Mouse (Mus musculus): ENCODE measurements around the gene 6430531B16Rik.

6430531B16Rik gene

DNA sequence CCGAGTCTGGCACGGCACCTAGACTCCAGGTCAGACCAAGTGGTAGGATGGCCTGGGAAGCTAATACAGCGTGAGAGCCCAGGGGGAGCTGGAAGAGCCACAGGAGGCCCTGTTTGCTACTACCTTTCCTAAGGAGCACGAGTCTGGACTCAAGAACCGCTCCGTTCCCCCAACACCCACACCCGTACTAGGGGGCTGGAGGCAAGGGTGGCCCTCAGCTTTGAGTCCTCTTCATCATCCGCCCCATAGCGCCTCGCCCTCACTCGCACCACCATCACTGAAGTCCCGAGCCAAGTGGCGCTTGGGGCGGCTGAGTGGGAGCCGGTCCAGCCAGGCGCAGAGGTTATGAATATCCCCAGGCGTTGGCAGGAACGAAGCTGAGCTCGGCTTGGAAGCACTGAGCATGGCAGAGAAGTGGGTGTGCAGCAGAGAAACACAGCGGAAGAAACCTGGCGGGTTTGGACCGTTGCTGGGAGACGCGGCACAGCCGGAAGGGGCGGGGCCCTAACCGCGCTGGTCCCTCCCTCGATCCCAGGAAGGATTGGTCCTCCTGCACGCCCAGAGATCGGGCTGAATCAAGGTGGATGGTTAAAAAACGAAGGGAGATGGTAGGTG is at the start of gene 6430531B16Rik:
TSS of gene 6430531B16Rik (minus strand) at position 478 of the 615 bp plus-strand sequence.
- CTCF ChIA-PET, result no interaction called here

DNA sequence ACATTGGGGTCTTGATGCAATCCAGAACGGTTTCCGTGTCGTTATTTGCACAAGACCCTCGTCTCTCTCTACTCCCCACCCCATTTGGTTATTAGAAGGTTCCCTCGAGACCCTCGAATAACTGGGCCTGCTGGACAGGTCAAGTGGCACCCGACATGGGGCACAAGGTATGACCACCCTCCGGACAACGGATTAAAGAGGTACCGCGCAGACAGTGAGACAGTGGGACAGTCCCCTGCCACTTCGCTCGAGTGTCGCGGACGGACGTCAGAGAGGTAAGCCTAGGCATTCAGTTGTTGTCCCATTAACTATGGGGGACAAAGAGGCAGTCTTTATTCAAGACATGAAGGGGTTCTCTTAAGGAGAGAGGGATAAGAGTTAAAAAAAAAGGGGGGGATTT is 32.8 kb upstream of the 6430531B16Rik start:
- CTCF ChIA-PET, result no interaction called here

DNA sequence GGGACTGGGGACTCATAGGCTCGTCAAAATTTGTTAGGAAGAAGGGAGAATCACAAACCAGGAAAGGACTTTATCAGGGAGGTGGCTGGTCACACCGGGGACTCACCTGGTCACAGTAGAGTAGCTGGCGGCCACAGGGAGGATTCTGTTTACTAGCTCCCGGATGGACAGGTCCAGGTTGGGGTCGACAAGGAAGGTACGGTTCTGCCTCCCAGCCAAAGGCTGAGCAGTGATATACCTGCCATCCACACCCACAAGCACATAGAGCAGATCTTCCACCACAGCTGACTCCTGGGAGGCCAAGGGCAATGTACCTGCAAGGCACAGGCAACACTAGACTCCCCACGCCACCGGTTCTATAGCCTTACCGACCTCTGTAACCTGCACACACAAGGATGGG is 29.2 kb upstream of the 6430531B16Rik start:
- CTCF ChIA-PET, result interaction anchor here (0.7 kb wide), 1 partner anchor 814 kb away, joined by 5 read pairs; no protein-coding TSS in a partner anchor

DNA sequence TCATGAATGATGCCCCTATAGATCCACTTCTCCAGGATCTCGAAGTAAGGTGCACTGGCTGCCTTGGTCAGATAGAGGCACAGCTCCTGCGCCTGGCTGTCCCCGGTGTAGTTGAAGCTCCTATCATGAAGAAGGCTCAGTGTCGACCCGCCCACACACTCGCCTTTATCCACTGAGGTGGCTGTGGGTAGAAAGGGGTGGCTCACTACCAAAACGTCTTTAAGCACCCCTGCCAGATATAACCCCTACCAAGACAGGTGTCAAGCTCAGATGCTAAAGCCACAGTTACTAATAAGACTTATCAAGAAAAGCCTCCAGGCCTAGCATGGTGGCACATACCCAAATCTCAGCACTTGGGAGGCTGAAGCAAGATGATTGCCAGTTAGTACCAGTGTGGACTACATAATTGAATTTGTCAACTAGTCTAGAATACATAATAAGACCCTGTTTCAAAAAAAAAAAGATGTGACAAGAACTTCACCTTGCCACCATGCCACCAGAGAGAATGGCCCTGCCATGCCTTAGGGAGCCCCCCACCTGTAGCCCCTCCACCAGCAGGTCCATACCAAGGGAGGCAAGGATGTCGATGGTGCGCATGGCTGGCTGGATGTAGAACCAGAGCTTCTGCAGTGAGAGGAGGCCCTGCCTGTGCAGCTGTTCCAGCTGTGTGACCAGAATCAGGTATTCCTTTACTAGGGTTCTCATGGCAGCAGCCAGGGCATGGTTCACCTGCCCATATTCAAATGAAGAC is 28.5 kb upstream of the 6430531B16Rik start:
- CTCF ChIA-PET, result no interaction called here

DNA sequence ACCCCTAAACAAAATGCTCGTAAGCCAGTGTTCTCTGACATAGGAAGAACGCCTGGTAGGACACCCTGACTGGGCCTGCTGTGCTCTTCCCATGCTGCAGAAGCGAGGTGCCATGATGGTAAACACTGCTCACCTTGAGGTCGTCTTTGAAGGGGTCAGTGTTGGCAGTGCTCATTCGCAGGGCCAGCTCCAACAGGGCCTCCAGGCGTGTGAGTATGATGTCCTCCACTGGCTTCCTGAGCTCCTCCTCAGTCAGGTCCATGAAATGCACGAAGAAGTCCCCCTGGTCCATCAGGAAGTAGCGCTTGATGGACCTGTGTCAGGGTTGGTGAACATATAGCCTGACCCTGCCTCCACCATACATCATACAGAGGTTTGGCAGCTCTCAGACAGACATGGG is 26.1 kb upstream of the 6430531B16Rik start:
- CTCF ChIA-PET, result no interaction called here

DNA sequence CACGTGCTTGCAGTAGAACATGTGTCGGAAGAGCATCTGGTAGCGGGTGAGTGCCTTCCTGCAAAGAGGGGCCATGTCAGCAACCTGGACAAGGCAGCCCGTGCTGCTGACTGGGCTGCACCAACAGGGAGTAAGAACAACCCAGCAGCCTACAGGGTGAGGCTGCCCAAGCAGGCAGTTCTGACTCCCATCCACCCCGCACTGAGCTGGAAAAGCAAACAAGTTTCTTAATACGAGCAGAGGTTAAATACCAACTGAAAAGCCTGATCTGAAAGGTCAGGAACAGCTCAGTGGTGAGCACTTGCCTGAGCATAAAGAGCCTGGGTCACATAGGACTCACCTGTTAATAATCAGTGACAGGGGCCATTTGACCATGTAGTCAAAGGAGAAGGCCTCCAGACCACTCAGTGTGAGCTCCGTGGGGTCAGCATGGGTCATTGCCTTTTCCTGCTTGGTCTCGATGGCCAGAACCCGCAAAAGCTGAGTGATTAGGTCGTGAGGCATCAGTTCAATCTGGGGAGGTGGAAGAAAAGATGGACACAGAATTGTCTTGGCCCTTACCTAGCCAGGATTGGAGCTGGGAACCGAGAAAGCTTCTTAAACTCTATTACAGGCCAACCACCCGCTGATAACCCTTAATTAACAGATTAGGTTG is 22.7 kb upstream of the 6430531B16Rik start:
- CTCF ChIA-PET, result no interaction called here

DNA sequence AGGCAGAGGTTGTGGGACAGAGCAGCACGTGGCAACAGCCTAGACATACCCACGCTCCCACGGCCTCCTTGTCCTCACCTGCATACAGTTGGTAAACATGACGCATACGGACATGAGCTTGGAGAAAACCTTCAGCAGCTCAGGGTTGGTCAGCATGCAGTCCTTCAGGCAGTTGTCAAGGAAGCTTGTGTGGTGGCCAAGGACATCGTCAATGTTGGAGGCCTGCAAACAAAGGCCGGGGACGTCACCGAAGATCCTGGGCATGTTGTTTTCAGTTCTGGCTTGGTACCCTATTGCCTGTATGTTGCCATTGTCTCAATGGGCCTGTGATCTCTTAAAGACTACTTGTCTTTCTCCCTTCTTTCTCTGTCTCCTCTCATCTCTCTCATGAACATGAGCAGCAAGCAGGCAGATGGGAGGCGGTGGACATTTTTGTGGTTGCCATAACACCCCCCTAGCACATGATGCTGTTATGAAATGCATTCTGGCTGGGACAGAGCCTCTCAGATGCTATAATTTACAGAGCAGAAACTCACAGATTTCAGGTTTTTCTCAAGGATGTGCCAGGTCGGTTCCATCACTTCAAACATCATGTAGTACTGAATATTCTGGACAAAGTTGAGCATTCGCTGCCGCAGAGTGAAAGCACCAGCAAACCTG is 20.3 kb upstream of the 6430531B16Rik start:
- CTCF ChIA-PET, result interaction anchor here (0.5 kb wide), 1 partner anchor 48 kb away, joined by 6 read pairs; no protein-coding TSS in a partner anchor

DNA sequence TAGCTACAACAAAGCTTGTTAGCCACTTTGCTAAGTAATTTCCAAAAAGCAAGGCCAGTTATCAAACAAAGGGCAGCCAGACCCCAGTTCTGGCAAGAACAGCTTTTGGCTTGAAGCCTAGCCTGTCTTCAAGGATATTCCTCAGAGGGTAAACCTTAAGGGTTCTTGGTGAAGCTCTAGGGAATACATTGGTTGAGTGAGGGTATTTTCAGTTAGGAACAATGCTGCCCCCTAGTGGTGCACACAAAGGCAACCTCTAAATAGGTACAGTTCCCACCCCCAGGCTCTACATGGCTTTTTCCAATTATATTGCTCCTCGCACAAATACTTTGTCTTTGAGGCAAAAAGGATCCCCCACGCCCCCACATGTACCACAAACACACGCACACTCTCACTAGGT is 16.1 kb upstream of the 6430531B16Rik start:
- CTCF ChIA-PET, result interaction anchor here (0.7 to 1.9 kb wide), 6 partner anchors 8 to 300 kb away, joined by 3 to 7 read pairs (median 4); no protein-coding TSS in a partner anchor

DNA sequence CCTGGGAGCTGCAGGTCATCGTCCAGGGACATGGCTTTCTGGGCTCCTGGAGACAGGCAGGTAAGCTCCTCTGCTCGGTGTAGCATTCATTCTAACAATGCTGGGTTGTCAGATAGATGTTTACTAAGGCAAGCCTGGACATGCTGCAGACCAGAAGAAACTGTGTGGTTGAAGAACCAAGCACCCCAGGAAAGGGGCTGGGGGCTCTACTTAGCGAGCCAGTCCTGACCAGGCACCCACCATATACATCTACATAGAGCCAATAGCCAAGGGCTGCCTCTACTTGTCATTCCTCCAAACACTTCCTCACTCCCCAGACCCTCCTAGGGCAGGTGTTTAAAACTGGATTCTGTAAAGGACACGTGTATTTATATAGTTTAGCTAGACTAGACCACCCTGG is 15.6 kb upstream of the 6430531B16Rik start:
- CTCF ChIA-PET, result interaction anchor here (0.7 to 1.9 kb wide), 5 partner anchors 9 to 299 kb away, joined by 3 to 7 read pairs (median 3); no protein-coding TSS in a partner anchor

DNA sequence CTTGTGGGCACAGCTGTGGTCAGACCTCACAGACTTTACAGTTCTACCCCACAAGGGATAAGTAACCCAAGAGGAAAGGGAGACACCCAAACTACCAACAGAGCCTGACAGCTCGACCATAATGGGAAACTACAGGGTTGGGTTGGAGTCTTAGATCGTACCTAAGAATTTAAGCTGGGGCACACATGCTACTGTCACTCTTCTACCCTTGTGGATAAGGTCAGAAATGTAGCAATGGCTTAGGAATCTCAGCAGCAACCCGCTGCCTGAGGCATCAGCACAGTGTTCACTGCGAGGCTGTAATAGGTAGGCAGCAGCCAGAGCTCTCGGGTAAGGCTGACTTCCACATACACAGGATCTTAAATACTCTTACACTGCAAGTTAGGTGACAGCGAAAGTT is 15.0 kb upstream of the 6430531B16Rik start:
- CTCF ChIA-PET, result interaction anchor here (1.2 to 1.8 kb wide), 3 partner anchors 9 to 299 kb away, joined by 3 to 5 read pairs (median 3); no protein-coding TSS in a partner anchor

DNA sequence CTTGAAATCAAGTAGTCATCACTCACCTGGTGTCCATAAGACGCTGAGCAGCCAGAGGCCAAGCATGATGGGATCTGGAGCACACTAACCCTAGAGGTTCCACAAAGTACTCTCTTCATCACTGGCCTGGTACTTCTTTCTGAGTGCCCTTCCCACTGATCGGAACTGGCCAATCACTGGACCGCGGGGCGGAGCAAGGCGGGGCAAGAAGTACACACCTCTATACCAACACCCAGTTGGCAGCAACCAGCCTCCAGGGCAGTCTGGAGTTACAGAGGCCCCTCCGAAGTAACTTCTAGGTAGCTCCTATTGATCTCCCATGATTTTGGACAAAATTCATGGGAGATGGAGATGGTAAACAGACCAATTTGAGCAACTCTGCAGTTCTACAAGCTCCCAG is 13.9 kb upstream of the 6430531B16Rik start, which contains the start of gene Adam8:
TSS of gene Adam8 (minus strand) at position 157 of the 400 bp plus-strand sequence.
- CTCF ChIA-PET, result no interaction called here

DNA sequence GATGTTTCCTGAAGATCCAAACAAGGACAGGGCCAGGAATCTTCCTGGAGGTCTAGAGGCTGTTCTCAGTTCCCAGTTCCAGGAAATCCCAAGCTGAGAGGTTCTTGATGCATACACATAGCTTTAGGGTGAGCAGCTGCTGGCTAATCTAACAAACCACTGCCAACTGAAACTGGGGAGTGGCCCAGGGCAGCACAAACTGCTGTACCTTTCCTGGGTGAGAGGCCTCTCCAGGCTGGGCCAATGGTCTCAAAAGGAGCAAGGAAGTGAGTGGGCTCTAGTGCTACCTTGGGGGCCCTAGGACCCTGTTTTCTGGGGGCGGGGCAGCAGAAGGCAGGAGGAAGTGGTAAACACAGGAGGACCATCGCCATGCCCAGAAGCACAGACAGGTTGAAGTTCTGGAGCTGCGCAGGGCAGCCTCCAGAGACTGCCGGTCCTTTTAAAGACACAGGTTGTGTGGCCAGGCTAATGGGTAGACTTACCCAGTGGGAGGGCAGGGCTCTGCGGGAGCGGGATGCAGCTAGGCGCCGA is 12.4 kb upstream of the 6430531B16Rik start:
- CTCF ChIA-PET, result no interaction called here

DNA sequence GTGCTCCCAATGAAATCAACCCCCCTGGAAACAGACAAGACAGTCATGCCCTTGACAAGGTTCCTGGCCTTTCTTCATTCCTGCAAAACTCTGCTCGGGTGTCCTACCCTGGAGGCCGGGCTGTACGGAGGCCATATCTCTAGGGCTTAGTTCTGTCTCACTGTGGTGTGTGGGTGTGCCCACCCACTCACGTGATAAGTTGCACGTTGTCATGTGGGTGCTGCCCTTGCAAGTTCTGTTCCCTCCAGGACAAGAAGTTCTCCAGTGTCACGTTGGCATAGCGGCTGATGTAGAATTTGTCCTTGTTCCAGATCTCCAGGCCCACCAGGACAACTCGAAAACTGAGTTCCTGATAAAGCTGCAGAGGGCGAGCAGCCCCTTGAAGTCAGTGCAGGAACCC is 9.7 kb upstream of the 6430531B16Rik start:
- CTCF ChIA-PET, result no interaction called here

DNA sequence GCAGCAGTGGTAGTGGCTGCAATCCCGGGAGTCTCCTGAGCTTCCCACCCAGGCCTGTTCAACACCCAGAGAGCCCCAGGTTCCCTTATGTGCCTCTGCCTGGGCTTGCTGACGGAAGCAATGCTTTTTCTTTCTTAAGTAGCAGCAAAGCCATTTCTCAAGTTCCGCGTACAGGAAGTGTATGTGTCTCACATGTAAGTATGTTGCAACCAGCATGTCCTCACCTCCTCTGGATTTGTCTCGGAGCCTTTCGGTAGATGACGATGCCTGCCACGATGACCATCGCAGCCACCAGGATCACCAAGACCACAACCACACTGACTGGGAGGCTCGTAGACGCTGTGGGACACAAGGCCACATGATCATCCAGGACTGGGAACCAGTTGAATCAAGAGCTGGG is 6.0 kb upstream of the 6430531B16Rik start:
- CTCF ChIA-PET, result interaction anchor here (0.8 to 0.9 kb wide), 2 partner anchors 62 to 122 kb away, joined by 3 to 4 read pairs; no protein-coding TSS in a partner anchor

DNA sequence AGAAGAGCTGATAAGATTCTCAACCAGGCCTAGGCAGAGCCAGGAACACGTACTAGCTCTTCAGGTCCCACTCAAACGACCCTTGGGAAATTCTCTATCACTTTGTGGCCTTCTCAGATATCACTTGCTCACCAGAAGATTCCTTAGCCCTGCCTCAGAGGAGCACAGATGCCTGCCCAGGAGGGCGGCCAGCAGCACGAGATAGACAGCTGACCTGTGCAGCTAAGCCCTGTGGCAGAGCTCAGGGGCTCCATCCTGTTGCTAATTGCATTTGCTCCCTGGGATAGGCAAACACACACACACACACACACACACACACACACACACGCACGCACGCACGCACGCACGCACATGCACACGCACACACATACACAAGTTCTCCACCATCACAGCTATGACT is 3.5 kb upstream of the 6430531B16Rik start:
- CTCF ChIA-PET, result no interaction called here

DNA sequence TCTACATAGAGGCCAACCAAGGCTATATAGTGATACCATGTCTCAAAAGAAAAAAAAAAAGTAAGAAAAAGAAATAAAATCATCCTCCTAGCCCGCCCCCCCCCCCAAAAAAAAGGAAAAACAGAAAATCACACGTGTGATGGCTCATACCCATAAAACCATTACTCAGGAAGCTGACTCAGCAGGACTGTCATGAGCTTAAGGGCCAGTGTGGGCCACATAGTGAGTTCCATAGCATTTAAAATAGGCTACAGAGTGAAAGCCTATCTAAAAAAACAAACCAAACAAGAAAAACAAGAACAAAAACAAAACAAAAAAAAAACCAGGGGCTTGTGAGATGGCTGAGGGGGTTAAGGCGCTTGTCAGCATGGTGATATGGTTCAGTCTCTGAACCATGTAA is 2.2 kb upstream of the 6430531B16Rik start:
- CTCF ChIA-PET, result interaction anchor here (0.6 to 1.2 kb wide), 2 partner anchors 11 to 23 kb away, joined by 3 to 12 read pairs; no protein-coding TSS in a partner anchor

DNA sequence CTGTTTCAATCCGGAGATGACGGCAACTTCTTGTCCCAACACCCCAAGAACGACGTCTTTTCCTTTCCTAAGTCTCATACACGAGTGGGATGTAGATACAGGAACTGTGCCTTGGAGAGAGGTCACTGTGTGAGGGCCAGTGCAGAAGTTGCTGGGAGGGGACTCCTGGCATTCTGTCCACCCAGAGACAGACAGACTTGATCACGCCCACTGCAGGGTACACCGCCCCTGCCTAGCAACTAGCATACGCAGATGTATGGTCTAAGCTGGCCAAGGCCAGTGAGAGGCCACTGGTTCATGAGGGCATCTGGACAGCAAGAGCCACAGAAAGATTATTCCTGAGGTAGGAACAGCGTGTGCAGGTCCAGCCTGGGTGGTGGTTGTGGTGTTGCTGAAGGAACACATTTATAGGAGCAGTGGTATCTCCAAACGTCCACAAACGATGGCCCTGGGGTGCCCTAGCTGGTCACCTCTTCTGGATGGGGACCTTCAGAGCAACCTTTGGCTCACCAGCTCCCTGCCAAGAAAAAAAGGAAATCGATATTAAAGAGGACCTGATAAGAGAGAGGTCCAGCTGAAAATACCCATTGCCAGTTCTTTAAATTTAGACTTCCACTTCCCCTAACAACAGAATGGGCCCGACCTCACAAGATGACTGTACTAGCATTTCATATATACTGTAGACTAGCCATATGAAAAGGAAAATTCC is 610 bp upstream of the 6430531B16Rik start:
- CTCF ChIA-PET, result interaction anchor here (1.2 kb wide), 1 partner anchor 10 kb away, joined by 3 read pairs; no protein-coding TSS in a partner anchor

DNA sequence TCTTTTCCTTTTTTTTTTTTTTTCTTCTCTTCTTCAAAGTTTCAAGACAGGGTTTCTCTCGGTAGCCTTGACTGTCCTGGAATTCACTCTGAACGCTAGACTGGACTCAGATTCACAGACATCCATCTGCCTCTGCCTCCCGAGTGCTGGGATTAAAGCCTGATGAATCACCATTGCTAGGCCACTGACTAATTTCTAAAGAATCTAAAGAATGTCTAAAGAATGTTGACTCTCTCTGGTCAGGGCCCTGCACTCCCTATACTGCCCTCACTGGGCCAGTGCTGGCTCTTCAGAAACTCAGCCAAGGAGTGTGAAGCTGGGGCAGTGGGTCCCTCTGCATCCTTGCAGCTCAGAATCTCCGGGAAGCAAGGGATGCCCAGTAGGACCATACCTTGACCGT is 3.1 kb downstream of the 6430531B16Rik start:
- CTCF ChIA-PET, result interaction anchor here (0.5 kb wide), 1 partner anchor 133 kb away, joined by 15 read pairs; no protein-coding TSS in a partner anchor

DNA sequence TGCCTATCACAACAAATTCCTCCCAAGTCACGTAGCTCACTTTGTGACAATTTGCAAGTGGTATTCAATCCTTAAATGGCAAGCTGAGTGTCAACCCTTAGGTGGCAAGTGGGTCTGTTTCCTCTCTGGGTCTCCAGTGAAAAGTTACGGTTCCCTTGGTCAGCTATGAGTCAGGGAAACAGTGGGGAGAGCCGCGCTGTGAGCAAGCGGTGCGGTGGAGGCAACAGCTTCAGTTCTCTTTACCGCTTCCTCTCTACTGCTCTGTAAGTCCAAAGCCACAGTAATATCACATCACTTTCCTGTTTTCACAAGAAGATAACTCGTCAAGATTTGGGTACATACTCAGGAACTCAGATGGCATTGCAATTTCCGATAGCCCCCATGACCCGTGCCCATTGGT is 4.2 kb downstream of the 6430531B16Rik start:
- CTCF ChIA-PET, result interaction anchor here (0.7 kb wide), 1 partner anchor 20 kb away, joined by 3 read pairs; no protein-coding TSS in a partner anchor

DNA sequence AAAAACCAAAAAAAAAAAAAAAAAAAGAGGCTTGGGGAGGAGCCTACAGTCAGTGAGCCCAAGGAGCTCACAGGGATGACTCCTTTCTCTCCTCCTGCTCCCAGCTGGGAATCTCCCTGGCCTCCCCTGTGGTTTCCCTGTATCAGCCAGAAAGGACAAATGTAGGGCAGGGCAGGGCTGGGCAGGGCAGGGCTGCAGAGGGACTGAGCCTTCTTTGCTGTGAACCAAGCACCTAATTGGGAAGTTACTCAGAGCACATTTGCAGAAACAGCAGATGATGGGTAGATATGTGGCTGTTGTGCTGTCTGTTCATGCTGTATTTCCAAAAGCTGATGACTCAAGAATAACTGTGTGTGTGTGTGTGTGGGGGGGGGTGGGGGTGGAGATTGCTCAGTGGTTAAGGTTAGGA is 5.6 kb downstream of the 6430531B16Rik start:
- CTCF ChIA-PET, result no interaction called here
